Mouse (Mus musculus): ENCODE measurements at regions not wholly inside any gene's neighbourhood (a gene's known extent, or its start where the extent isn't known, plus 50 kb on each side); places are given as distances from the start of the nearest gene placed in this dataset.
A peak's percentile ranks its signal among the peaks of the same experiment; 100 is the strongest.

DNA sequence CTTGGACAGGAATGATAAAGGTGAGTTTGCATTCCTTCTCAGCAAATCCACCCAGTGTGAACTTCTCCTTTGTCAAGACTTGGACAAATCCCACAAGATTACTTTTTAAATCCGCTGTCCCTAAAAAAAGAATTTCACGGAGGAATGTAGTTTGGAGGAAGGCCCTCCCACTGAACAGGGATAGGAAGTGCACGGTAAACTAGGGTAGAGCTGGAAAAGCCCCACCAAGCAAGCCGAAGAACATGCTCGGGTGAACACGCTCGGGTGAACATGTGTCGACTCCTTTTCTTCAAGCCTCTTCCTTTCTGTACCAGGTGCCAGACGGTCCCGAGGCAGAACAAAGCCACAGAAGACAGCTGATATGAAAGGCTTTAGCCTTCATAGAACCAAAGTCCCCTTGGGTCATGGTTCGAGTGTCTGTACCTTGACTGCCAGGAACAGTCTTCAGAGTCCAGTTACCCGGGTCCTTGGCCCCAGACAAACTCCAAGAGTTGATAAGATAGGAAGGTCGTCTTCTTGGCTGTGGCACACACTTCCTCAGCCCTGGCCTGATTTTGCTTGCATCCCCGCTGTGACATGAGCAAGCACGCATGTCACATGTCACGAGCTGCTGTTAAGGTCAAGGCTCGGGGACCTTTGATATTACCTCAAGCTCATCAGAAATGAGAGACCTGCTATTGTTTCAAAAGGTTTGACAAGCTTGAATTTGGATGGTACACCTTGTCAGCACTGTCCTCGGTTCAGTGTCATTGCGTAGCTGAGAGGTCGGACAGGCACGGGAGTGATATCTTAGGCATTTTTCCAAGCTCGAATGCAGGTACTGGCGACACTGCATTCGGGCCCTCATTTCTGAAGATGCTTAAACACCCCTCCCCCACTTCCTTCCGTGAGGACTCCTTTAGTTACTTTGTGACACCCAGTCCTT is 51.5 kb upstream of the Ryk start:
- no peak for DNase-seq (ENCODE audit: low read depth)

DNA sequence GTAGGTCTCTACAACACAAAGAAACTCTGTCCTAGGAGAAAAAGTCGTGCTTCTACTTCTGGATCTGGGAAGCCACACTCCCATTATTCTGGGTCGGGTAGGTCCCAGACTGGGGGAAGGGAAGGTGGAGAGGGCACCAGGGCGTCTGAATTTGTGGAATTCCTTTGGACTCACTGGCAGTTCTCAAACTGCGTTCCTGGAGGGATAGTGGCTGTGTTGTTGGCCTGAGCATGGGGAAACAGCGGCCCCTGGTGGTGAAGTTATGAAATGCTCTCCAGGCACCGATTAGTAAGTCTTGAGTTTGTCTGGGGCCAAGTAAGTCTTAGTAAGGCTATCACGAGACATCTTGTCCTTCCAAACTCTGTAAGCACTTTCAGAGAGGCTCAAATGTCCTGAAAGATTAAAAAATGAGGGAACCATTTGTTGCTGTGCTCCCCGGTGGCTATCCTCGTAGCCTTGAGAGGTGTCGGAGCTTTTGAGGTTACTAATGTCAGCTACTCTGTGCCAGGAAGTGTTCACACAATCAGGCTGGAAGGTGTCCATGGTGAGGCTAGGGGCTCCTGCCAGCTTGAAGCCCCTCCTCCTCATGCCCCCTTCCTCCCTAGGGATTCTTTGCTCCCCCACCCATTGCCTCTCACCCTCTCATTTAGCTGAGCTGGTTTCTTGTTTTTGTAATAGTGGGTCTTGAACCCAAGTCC is 50.2 kb upstream of the Ryk start:
- peak; percentile 63 for DNase-seq (ENCODE audit: low read depth)

Measured in c-Kit-positive CD71-positive TER-119-negative erythroid progenitor cells, embryonic 14.5 days (primary cell).